In the genomic region with DNA sequence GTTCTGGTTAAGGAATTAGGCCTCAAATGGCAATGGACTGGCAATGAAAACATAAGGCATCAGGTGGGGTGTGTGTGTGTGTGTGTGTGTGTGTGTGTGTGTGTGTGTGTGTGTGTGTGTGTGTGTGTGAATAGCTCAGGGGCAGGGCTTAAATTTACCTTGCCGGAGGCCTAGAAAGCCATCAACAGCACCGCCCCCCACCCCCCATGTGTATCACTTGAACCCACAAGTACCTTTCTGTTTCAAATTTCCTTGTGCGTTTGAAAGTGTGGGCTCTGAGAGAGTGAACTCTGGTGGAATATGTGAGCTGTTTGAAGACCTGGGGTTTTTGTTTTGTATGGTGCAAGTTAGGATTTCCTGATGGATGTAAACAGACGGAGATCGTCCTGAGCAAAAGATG, we compare ENCODE assay signal across 7 mouse cellular contexts.
A peak's percentile ranks its signal among the peaks of the same experiment; 100 is the strongest.
DNase-seq lines count a peak whose midpoint lies in the region; ATAC-seq and TF ChIP-seq lines count a peak whose summit lies in the region.

No protein-coding gene starts in this region.

- H3K4me3 ChIP-seq in lung, embryonic 15.5 days: peak overlapping the region; percentile 50
- H3K4me3 ChIP-seq in forebrain, embryonic 14.5 days (ENCODE audit: low read depth, low read length): peak overlapping the region; percentile 26
- H3K4me3 ChIP-seq in limb, embryonic 14.5 days (replicated peaks; ENCODE audit: low read length): peak overlapping the region; percentile 37
- H3K4me3 ChIP-seq in stomach, embryonic 15.5 days (replicated peaks): peak overlapping the region; percentile 43

- TF ChIP-seq POLR2A in limb, embryonic 14.5 days (IDR thresholded peaks at IDR 0.05; ENCODE audit: borderline replicate concordance, extremely low read depth, insufficient read depth, insufficient read length): no peak

- H3K4me1 ChIP-seq in lung, embryonic 15.5 days: peaks cover 9% of the 10 kb centered on the region
- no peaks in the 10 kb centered on the region for H3K4me1 ChIP-seq in forebrain, embryonic 14.5 days (ENCODE audit: control insufficient read depth, insufficient read depth, low read length)
- no peaks in the 10 kb centered on the region; the same call in 1 of the 2 replicates for H3K4me1 ChIP-seq in limb, embryonic 14.5 days (ENCODE audit: control insufficient read depth, insufficient read depth, low read length)
- H3K4me1 ChIP-seq in stomach, embryonic 15.5 days: no peaks in the 10 kb centered on the region

- intact Hi-C loops in gastrocnemius, postnatal 14 days (cut with DNase I; ENCODE audit: low total_unique reads): no loop called here

- H3K27me3 ChIP-seq in lung, embryonic 15.5 days: no peaks in the 10 kb centered on the region
- H3K27me3 ChIP-seq in forebrain, embryonic 14.5 days (replicated peaks; ENCODE audit: control insufficient read depth, insufficient read depth, low read length): no peaks in the 10 kb centered on the region
- no peaks in the 10 kb centered on the region for H3K27me3 ChIP-seq in limb, embryonic 14.5 days (ENCODE audit: control insufficient read depth, insufficient read depth, low read length)
- no peaks in the 10 kb centered on the region for H3K27me3 ChIP-seq in stomach, embryonic 15.5 days (replicated peaks)

- H3K9ac ChIP-seq in lung, embryonic 15.5 days: peak overlapping the region; percentile 33; the same call in 1 of the 2 replicates
- H3K9ac ChIP-seq in forebrain, embryonic 14.5 days (ENCODE audit: low read length): 0 out of 2 replicates have a peak overlapping the region, but pooled peaks have one; percentile 9
- H3K9ac ChIP-seq in limb, embryonic 14.5 days (ENCODE audit: low read depth, low read length, severe bottlenecking): peak overlapping the region; percentile 41
- no peak overlapping the region for H3K9ac ChIP-seq in stomach, embryonic 15.5 days

- no peak for DNase-seq in lung, postnatal 10 days
- no peak for DNase-seq in forebrain, embryonic 14.5 days (ENCODE audit: low spot score)
- DNase-seq in limb, embryonic 14.5 days (ENCODE audit: low spot score): no peak
- no peak for DNase-seq in right cerebral cortex, postnatal 10 days (ENCODE audit: low spot score in 2 of 2)
- no peak for DNase-seq in gastrocnemius, postnatal 14 days

- peak overlapping the region; percentile 78 for H3K4me2 ChIP-seq in lung, embryonic 15.5 days
- peak overlapping the region; percentile 43 for H3K4me2 ChIP-seq in forebrain, embryonic 14.5 days (ENCODE audit: low read length)
- H3K4me2 ChIP-seq in limb, embryonic 14.5 days (replicated peaks; ENCODE audit: low read depth, low read length, severe bottlenecking): peak overlapping the region; percentile 47
- H3K4me2 ChIP-seq in stomach, embryonic 15.5 days: peak overlapping the region; percentile 63

- no peak overlapping the region for H3K27ac ChIP-seq in lung, embryonic 15.5 days
- H3K27ac ChIP-seq in forebrain, embryonic 14.5 days (ENCODE audit: low read depth, low read length): no peak overlapping the region
- 0 out of 2 replicates have a peak overlapping the region, but pooled peaks have one; percentile 33 for H3K27ac ChIP-seq in limb, embryonic 14.5 days (replicated peaks; ENCODE audit: low read depth, low read length)
- H3K27ac ChIP-seq in stomach, embryonic 15.5 days: no peak overlapping the region

- no peaks in the 10 kb centered on the region for H3K9me3 ChIP-seq in lung, embryonic 15.5 days
- 0 out of 2 replicates have a peak, but pooled peaks cover 4% of the 10 kb centered on the region for H3K9me3 ChIP-seq in forebrain, embryonic 14.5 days (replicated peaks; ENCODE audit: control insufficient read depth, low read length)
- H3K9me3 ChIP-seq in limb, embryonic 14.5 days (ENCODE audit: control insufficient read depth, low read length): 0 out of 2 replicates have a peak, but pooled peaks cover 3% of the 10 kb centered on the region
- H3K9me3 ChIP-seq in stomach, embryonic 15.5 days: no peaks in the 10 kb centered on the region

- peak; percentile 3; the same call in 1 of the 2 replicates for ATAC-seq in lung, embryonic 15.5 days (ENCODE audit: borderline replicate concordance, extremely low read depth, low FRiP score, low TSS enrichment)
- ATAC-seq in forebrain, embryonic 14.5 days: peak; percentile 21; the same call in 1 of the 2 replicates
- ATAC-seq in limb, embryonic 14.5 days (ENCODE audit: low FRiP score, low read depth): 0 out of 2 replicates have a peak, but pooled peaks have one; percentile 14
- ATAC-seq in stomach, embryonic 15.5 days (ENCODE audit: insufficient read depth, low FRiP score, low read depth): no peak

- peaks cover 4% of the 10 kb centered on the region; the same call in 1 of the 2 replicates for H3K36me3 ChIP-seq in lung, embryonic 15.5 days
- H3K36me3 ChIP-seq in forebrain, embryonic 14.5 days (ENCODE audit: control insufficient read depth, insufficient read depth, low read length): peaks cover 4% of the 10 kb centered on the region; the same call in 1 of the 2 replicates
- H3K36me3 ChIP-seq in limb, embryonic 14.5 days (ENCODE audit: control insufficient read depth, insufficient read depth, low read length): peaks cover 3% of the 10 kb centered on the region
- H3K36me3 ChIP-seq in stomach, embryonic 15.5 days: no peaks in the 10 kb centered on the region

- WGBS in lung, embryonic 15.5 days: 35% methylated on average over 5 of the region's 5 CpGs
- 53% methylated on average over 5 of the region's 5 CpGs for WGBS in forebrain, embryonic 14.5 days
- WGBS in limb, embryonic 14.5 days: 45% methylated on average over 5 of the region's 5 CpGs
- WGBS in stomach, embryonic 15.5 days: 48% methylated on average over 5 of the region's 5 CpGs
